27 mouse cellular contexts compared by ENCODE assay signal in genomic region chr17:26111722-26112121, GRCm38 (mm10). TPM values are rescaled to one million over a fixed set of nuclear protein-coding genes. Genes with fewer than 3 reads are reported as not detected.
A peak's percentile ranks its signal among the peaks of the same experiment; 100 is the strongest.
DNase-seq lines count a peak whose midpoint lies in the region; ATAC-seq and TF ChIP-seq lines count a peak whose summit lies in the region.
"Had no signal": no experiment of that assay in that cellular context is flagged by ENCODE, and none has a peak within 500 bp of the region (broad histone marks: within the 10 kb centered on the region; RNA-seq: fewer than 3 reads in every experiment).

No protein-coding gene starts in this region.

- dilution Hi-C loops in CH12.LX (cut with MboI; ENCODE audit: extremely low pct_ligation_motif_present, extremely low pct_unique_long_range_greater_than_20kb, low sequenced_read_pairs), result no loop called here

- peaks cover 57% of the 10 kb centered on the region for H3K27me3 ChIP-seq in CH12.LX (replicated peaks)
- H3K27me3 ChIP-seq in E14TG2a.4 (ENCODE audit: insufficient read depth, low read length), result peaks cover 20% of the 10 kb centered on the region
- H3K27me3 ChIP-seq in liver, embryonic 12.5 days (replicated peaks), result peaks cover 74% of the 10 kb centered on the region
- H3K27me3 ChIP-seq: Patski had no signal

- no peaks in the 10 kb centered on the region for H3K79me2 ChIP-seq in CH12.LX (replicated peaks; ENCODE audit: control insufficient read depth, extremely low read depth, insufficient read depth, poor library complexity, severe bottlenecking)

- H3K27ac ChIP-seq in CH12.LX (ENCODE audit: insufficient read depth, low read depth) (no peak overlapping the region), ES-E14 (ENCODE audit: insufficient read depth, low read depth, low read length, poor library complexity, severe bottlenecking) (peak overlapping the region; percentile 94)
- no peak overlapping the region for H3K27ac ChIP-seq in liver, embryonic 12.5 days
- H3K27ac ChIP-seq: embryonic facial prominence, embryonic 12.5 days; embryonic facial prominence, embryonic 15.5 days; heart, adult 2 months; hindbrain, embryonic 10.5 days; hindbrain, embryonic 13.5 days; intestine, embryonic 15.5 days had no signal

- H3K9me3 ChIP-seq in CH12.LX (replicated peaks; ENCODE audit: low read length) (no peaks in the 10 kb centered on the region), E14TG2a.4 (ENCODE audit: low read length) (no peaks in the 10 kb centered on the region), ES-E14 (ENCODE audit: control insufficient read depth, insufficient read depth, low read depth, low read length) (no peaks in the 10 kb centered on the region)
- H3K9me3 ChIP-seq in liver, embryonic 12.5 days (replicated peaks), result no peaks in the 10 kb centered on the region
- H3K9me3 ChIP-seq: embryonic facial prominence, embryonic 12.5 days; embryonic facial prominence, embryonic 15.5 days; G1E; hindbrain, embryonic 10.5 days; hindbrain, embryonic 13.5 days; intestine, embryonic 15.5 days had no signal

- H3K4me1 ChIP-seq in CH12.LX (ENCODE audit: control insufficient read depth in 1 of 2, insufficient read depth in 2 of 2) (peaks cover 2 to 23% of the 10 kb centered on the region in 2 experiments; a peak in 2 of 4 replicates), E14TG2a.4 (replicated peaks; ENCODE audit: low read depth, low read length) (peaks cover 72% of the 10 kb centered on the region), ES-E14 (ENCODE audit: control insufficient read depth in 2 of 2, insufficient read depth in 2 of 2, low read length in 2 of 2, poor library complexity in 1 of 2) (peaks cover 7 to 20% of the 10 kb centered on the region in 2 experiments)
- peaks cover 20% of the 10 kb centered on the region for H3K4me1 ChIP-seq in liver, embryonic 12.5 days

- no peak for TF ChIP-seq RAD21 in CH12.LX (IDR thresholded peaks at IDR 0.05; ENCODE audit: low read depth, low read length)

- no peak overlapping the region for H3K4me3 ChIP-seq in CH12.LX (replicated peaks in 1 of 3; ENCODE audit: low read depth in 2 of 3, low read length in 2 of 3, poor library complexity in 1 of 3)
- H3K4me3 ChIP-seq in E14TG2a.4 (replicated peaks; ENCODE audit: low read length), result peak overlapping the region; percentile 66
- no peak overlapping the region for H3K4me3 ChIP-seq in ES-E14 (ENCODE audit: insufficient read depth in 1 of 2, low read depth in 1 of 2, low read length in 2 of 2, poor library complexity in 1 of 2, severe bottlenecking in 1 of 2)
- H3K4me3 ChIP-seq in liver, embryonic 12.5 days, result no peak overlapping the region
- H3K4me3 ChIP-seq: embryonic facial prominence, embryonic 12.5 days; embryonic facial prominence, embryonic 15.5 days; heart, adult 2 months; hindbrain, embryonic 13.5 days; intestine, embryonic 15.5 days had no signal

- no peak for TF ChIP-seq POLR2A in CH12.LX (IDR thresholded peaks at IDR 0.05; ENCODE audit: low read depth, low read length)

- no peak for ATAC-seq in liver, embryonic 12.5 days
- ATAC-seq: activated CD4-positive, CD25-positive, alpha-beta regulatory T cell, adult 4 months; CD4-positive, CD25-positive, alpha-beta regulatory T cell, adult 4 months; forebrain, embryonic 14.5 days; forebrain, postnatal 0 days; hindbrain, embryonic 16.5 days; intestine, embryonic 15.5 days; Patski had no signal

- no peak overlapping the region for H3K4me2 ChIP-seq in CH12.LX (ENCODE audit: insufficient read depth, low read depth, poor library complexity, severe bottlenecking)
- H3K4me2 ChIP-seq in liver, embryonic 12.5 days, result no peak overlapping the region
- H3K4me2 ChIP-seq: embryonic facial prominence, embryonic 12.5 days; embryonic facial prominence, embryonic 15.5 days; heart, embryonic 11.5 days; hindbrain, embryonic 13.5 days; intestine, embryonic 15.5 days had no signal

- TF ChIP-seq CTCF in CH12.LX (conservative IDR thresholded peaks at IDR 0.05 in 1 of 2, IDR thresholded peaks at IDR 0.05 in 1 of 2; ENCODE audit: low read depth in 2 of 2, low read length in 2 of 2), result no peak
- TF ChIP-seq CTCF in E14TG2a.4 (conservative IDR thresholded peaks at IDR 0.05; ENCODE audit: low read length), result no peak

- in situ Hi-C loops in CH12.LX (cut with MboI; ENCODE audit: low pct_ligation_motif_present, low pct_unique_long_range_greater_than_20kb, low sequenced_read_pairs), result no loop called here
- in situ Hi-C loops in ES-E14 (cut with MboI; ENCODE audit: low sequenced_read_pairs in 2 of 2, unreplicated experiment in 2 of 2), result no loop called here

- no peak for TF ChIP-seq EP300 in CH12.LX (IDR thresholded peaks at IDR 0.05; ENCODE audit: low read length)

- no peak overlapping the region for H3K9ac ChIP-seq in CH12.LX (ENCODE audit: insufficient read depth, low read depth)
- peak overlapping the region; percentile 41; the same call in 1 of the 2 replicates for H3K9ac ChIP-seq in ES-E14 (ENCODE audit: insufficient read depth, low read depth, low read length, poor library complexity, severe bottlenecking)
- no peak overlapping the region for H3K9ac ChIP-seq in liver, embryonic 12.5 days
- H3K9ac ChIP-seq: embryonic facial prominence, embryonic 12.5 days; embryonic facial prominence, embryonic 15.5 days; forebrain, postnatal 0 days; hindbrain, embryonic 13.5 days; intestine, embryonic 15.5 days had no signal

- peak; percentile 23 for DNase-seq in CH12.LX (ENCODE audit: extremely low read depth)
- no peak for DNase-seq in ES-E14 (ENCODE audit: low read depth, low spot score)
- no peak for DNase-seq in lung, postnatal 25 days (ENCODE audit: low spot score)
- DNase-seq in layer of hippocampus, adult 9-10 months (ENCODE audit: low spot score), result no peak
- DNase-seq: adrenal gland, adult 8-10 months; adrenal gland, postnatal 25 days; cerebellum, adult 18-20 months; cerebellum, adult 9-10 months; forebrain, postnatal 0 days; gastrocnemius, postnatal 25 days; heart, adult 2 months; heart, postnatal 36 days; kidney, adult 11 months had no signal

- H3K36me3 ChIP-seq in CH12.LX (replicated peaks in 1 of 2; ENCODE audit: control insufficient read depth in 1 of 2, insufficient read depth in 1 of 2, low read length in 1 of 2), result no peaks in the 10 kb centered on the region
- H3K36me3 ChIP-seq in E14TG2a.4 (ENCODE audit: insufficient read depth, low read length), result peaks cover 17% of the 10 kb centered on the region
- peaks cover under 1% of the 10 kb centered on the region; the same call in 1 of the 2 replicates for H3K36me3 ChIP-seq in ES-E14 (ENCODE audit: control insufficient read depth, insufficient read depth, low read length, poor library complexity, severe bottlenecking)
- H3K36me3 ChIP-seq in liver, embryonic 12.5 days, result no peaks in the 10 kb centered on the region
- H3K36me3 ChIP-seq: embryonic facial prominence, embryonic 12.5 days; embryonic facial prominence, embryonic 15.5 days; G1E; hindbrain, embryonic 10.5 days; hindbrain, embryonic 13.5 days; intestine, embryonic 15.5 days had no signal

- WGBS in liver, embryonic 12.5 days (ENCODE audit: insufficient replicate concordance), result 30% methylated on average over 4 of the region's 4 CpGs

TF ChIP-seq in CH12.LX, 34 proteins besides CTCF, POLR2A, EP300 and RAD21 (continues in another document):
- TF ChIP-seq BHLHE40 (IDR thresholded peaks at IDR 0.05; ENCODE audit: low read depth, low read length) (peak; percentile 71; the same call in 1 of the 2 replicates), MAX (IDR thresholded peaks at IDR 0.05; ENCODE audit: low read length) (no peak), MEF2A (IDR thresholded peaks at IDR 0.05; ENCODE audit: borderline replicate concordance, low read depth, low read length) (0 out of 2 replicates have a peak, but pooled peaks have one; percentile 27), E2F4 (IDR thresholded peaks at IDR 0.05; ENCODE audit: insufficient replicate concordance, low read depth, low read length) (no peak), ETS1 (conservative IDR thresholded peaks at IDR 0.05; ENCODE audit: low read depth, low read length) (no peak), SMC3 (IDR thresholded peaks at IDR 0.05; ENCODE audit: low read depth, low read length) (no peak)

TF ChIP-seq in ES-E14, 5 proteins besides CTCF, POLR2A, EP300 and RAD21:
- TF ChIP-seq ZNF384 (IDR thresholded peaks at IDR 0.05; ENCODE audit: low read depth, low read length) (no peak), HCFC1 (IDR thresholded peaks at IDR 0.05; ENCODE audit: borderline replicate concordance, insufficient read depth, low read length) (no peak), CHD2 (IDR thresholded peaks at IDR 0.05; ENCODE audit: low read depth, low read length) (no peak), MAFK (IDR thresholded peaks at IDR 0.05; ENCODE audit: insufficient read depth, low read depth, low read length) (no peak), ZC3H11A (IDR thresholded peaks at IDR 0.05; ENCODE audit: borderline replicate concordance, low read depth, low read length) (no peak)
TF ChIP-seq in ES-E14: peak in this region for 0.

RNA-seq across cellular contexts. Expression of gene Tmem8, which starts 1.4 kb away (rescaled TPM):
- total RNA-seq in CH12.LX (2012; rRNA removed) (2.3 and 3.6 TPM in 2 replicates), CH12.LX (2014; rRNA removed) (1.8 and 2.8 TPM in 2 replicates), ES-E14 (2012; rRNA removed) (22.3 and 28.5 TPM in 2 replicates)
- 3.9 and 4.6 TPM in 2 replicates for polyA plus RNA-seq in CH12.LX (2012; ENCODE audit: insufficient read length, low read depth)
- polyA plus RNA-seq in liver, embryonic 12.5 days (2016; fragmentation: Nextera tagmentation; extraction: Ambion mirVana), result 1.9 and 2.2 TPM in 2 replicates

RNA-seq across cellular contexts. Expression of gene Mrpl28, which starts 11.6 kb away (rescaled TPM):
- total RNA-seq in CH12.LX (2012; rRNA removed), result 157 and 161 TPM in 2 replicates
- total RNA-seq in CH12.LX (2014; rRNA removed), result 148 and 154 TPM in 2 replicates
- 90.5 and 101 TPM in 2 replicates for polyA plus RNA-seq in CH12.LX (2012; ENCODE audit: insufficient read length, low read depth)
- 154 and 156 TPM in 2 replicates for total RNA-seq in ES-E14 (2012; rRNA removed)
- 162 and 174 TPM in 2 replicates for polyA plus RNA-seq in liver, embryonic 12.5 days (2016; fragmentation: Nextera tagmentation; extraction: Ambion mirVana)

RNA-seq across cellular contexts. Expression of gene Nme4, which starts 16.3 kb away (rescaled TPM):
- total RNA-seq in CH12.LX (2012; rRNA removed) (0.47 and 0.55 TPM in 2 replicates), CH12.LX (2014; rRNA removed) (0.46 TPM in 1 of 2 replicates, not detected in the other), ES-E14 (2012; rRNA removed) (96.4 and 133 TPM in 2 replicates)
- polyA plus RNA-seq in CH12.LX (2012; ENCODE audit: insufficient read length, low read depth), result 0.27 and 0.56 TPM in 2 replicates
- polyA plus RNA-seq in liver, embryonic 12.5 days (2016; fragmentation: Nextera tagmentation; extraction: Ambion mirVana), result 65.9 and 68.3 TPM in 2 replicates

RNA-seq across cellular contexts. Expression of gene Decr2, which starts 21.6 kb away (rescaled TPM):
- total RNA-seq in CH12.LX (2012; rRNA removed) (12.9 and 16.8 TPM in 2 replicates), CH12.LX (2014; rRNA removed) (21.0 TPM in 2 replicates), ES-E14 (2012; rRNA removed) (12.6 and 15.2 TPM in 2 replicates)
- polyA plus RNA-seq in CH12.LX (2012; ENCODE audit: insufficient read length, low read depth), result 12.6 and 13.1 TPM in 2 replicates
- polyA plus RNA-seq in liver, embryonic 12.5 days (2016; fragmentation: Nextera tagmentation; extraction: Ambion mirVana), result 12.0 and 13.2 TPM in 2 replicates

RNA-seq across cellular contexts. Expression of gene Axin1, which starts 26.8 kb away (rescaled TPM):
- 28.5 and 33.2 TPM in 2 replicates for total RNA-seq in CH12.LX (2012; rRNA removed)
- total RNA-seq in CH12.LX (2014; rRNA removed), result 27.8 and 28.5 TPM in 2 replicates
- 38.8 and 43.4 TPM in 2 replicates for polyA plus RNA-seq in CH12.LX (2012; ENCODE audit: insufficient read length, low read depth)
- 33.6 and 38.9 TPM in 2 replicates for total RNA-seq in ES-E14 (2012; rRNA removed)
- 15.2 and 16.4 TPM in 2 replicates for polyA plus RNA-seq in liver, embryonic 12.5 days (2016; fragmentation: Nextera tagmentation; extraction: Ambion mirVana)

Comparison
In these comparisons a context has a peak if more than half of its experiments do, and no peak if none do; other contexts are left out.
1. RNA of gene Nme4, which starts 16.3 kb away (total RNA-seq): 96.4 to 133 TPM in ES-E14; 0.46 to 0.55 TPM in CH12.LX; every median in the first group is over 10 times any median in the second.